Mouse (Mus musculus) brown adipose tissue, adult 24 weeks (tissue): ENCODE results near the gene Cdt1. TPM values are rescaled to one million over a fixed set of nuclear protein-coding genes. Genes with fewer than 3 reads are reported as not detected.
A peak's percentile ranks its signal among the peaks of the same experiment; 100 is the strongest.

Experiments
- H3K27ac ChIP-seq: fragments of 200-500 bp; replicated peaks from 2 replicates; pipeline ENCODE4 v1.5.1; 2012; ENCODE audit warnings: low read depth, mild to moderate bottlenecking, low read length
- H3K4me1 ChIP-seq: fragments of 200-500 bp; 2 replicates; pipeline ENCODE4 v1.6.1; 2012; ENCODE audit warnings: low read length, mixed read lengths; ENCODE audit not compliant: control insufficient read depth, insufficient read depth, insufficient read length
- H3K4me3 ChIP-seq: fragments of 200-500 bp; 2 replicates; pipeline ENCODE4 v1.5.1; 2012; ENCODE audit warnings: low read depth, mild to moderate bottlenecking, low read length, moderate library complexity; ENCODE audit not compliant: insufficient read depth
- polyA plus RNA-seq: library from polyadenylated mRNA; stranded (reverse); fragments of >200 nt; gene quantifications from 2 replicates; pipeline ENCODE4 v1.2.4, GENCODE M21; 2012; ENCODE audit not compliant: missing spikeins, insufficient read depth, insufficient read length

Gene Cdt1
- polyA plus RNA-seq, 1 experiment: 0.48 TPM

- peak overlapping the region; percentile 82 for H3K4me3 ChIP-seq
- no peak overlapping the region for H3K27ac ChIP-seq
- H3K4me1 ChIP-seq: peaks cover 7% of the 10 kb centered on the region
Observed at GRCm38 (mm10) chr8:122575735-122576647, 8.2 kb downstream of the Cdt1 start.

GRCm38 (mm10) chr8:122576648-122577022, 8.8 kb downstream of the Cdt1 start, which contains the start of gene Aprt:
Aprt (minus strand) TSS chr8:122576909.
- Histone ChIP-seq H3K4me1 (peaks cover 7% of the 10 kb centered on the region), H3K4me3 (peak within 1 kb of the TSS; percentile 82), H3K27ac (no peak within 1 kb of the TSS)

GRCm38 (mm10) chr8:122577116-122577515, 9.3 kb downstream of the Cdt1 start:
- Histone ChIP-seq H3K4me1 (peaks cover 7% of the 10 kb centered on the region), H3K4me3 (no peak overlapping the region), H3K27ac (no peak overlapping the region)

- no peak overlapping the region for H3K4me3 ChIP-seq
- peaks cover 7% of the 10 kb centered on the region for H3K4me1 ChIP-seq
- no peak overlapping the region for H3K27ac ChIP-seq
Observed at GRCm38 (mm10) chr8:122579196-122579595, 11.4 kb downstream of the Cdt1 start.

GRCm38 (mm10) chr8:122580926-122581325, 13.1 kb downstream of the Cdt1 start:
- no peak overlapping the region for H3K4me3 ChIP-seq
- peaks cover 5% of the 10 kb centered on the region; the same call in 1 of the 2 replicates for H3K4me1 ChIP-seq
- no peak overlapping the region for H3K27ac ChIP-seq

GRCm38 (mm10) chr8:122584981-122585380, 17.2 kb downstream of the Cdt1 start:
- no peak overlapping the region for H3K4me3 ChIP-seq
- 0 out of 2 replicates have a peak, but pooled peaks cover 4% of the 10 kb centered on the region for H3K4me1 ChIP-seq
- no peak overlapping the region for H3K27ac ChIP-seq

GRCm38 (mm10) chr8:122585411-122585891, 17.6 kb downstream of the Cdt1 start:
- Histone ChIP-seq H3K4me3 (no peak overlapping the region), H3K4me1 (0 out of 2 replicates have a peak, but pooled peaks cover 4% of the 10 kb centered on the region), H3K27ac (no peak overlapping the region)

GRCm38 (mm10) chr8:122586171-122586570, 18.4 kb downstream of the Cdt1 start:
- Histone ChIP-seq H3K4me1 (0 out of 2 replicates have a peak, but pooled peaks cover 4% of the 10 kb centered on the region), H3K4me3 (no peak overlapping the region), H3K27ac (no peak overlapping the region)

- Histone ChIP-seq H3K27ac (no peak overlapping the region), H3K4me1 (0 out of 2 replicates have a peak, but pooled peaks cover 4% of the 10 kb centered on the region), H3K4me3 (no peak overlapping the region)
Observed at GRCm38 (mm10) chr8:122586749-122587148, 18.9 kb downstream of the Cdt1 start.

- H3K4me3 ChIP-seq: no peak overlapping the region
- H3K27ac ChIP-seq: no peak overlapping the region
- H3K4me1 ChIP-seq: no peaks in the 10 kb centered on the region
Observed at GRCm38 (mm10) chr8:122593240-122593639, 25.4 kb downstream of the Cdt1 start.

GRCm38 (mm10) chr8:122593783-122594507, 26.1 kb downstream of the Cdt1 start:
- Histone ChIP-seq H3K4me3 (no peak overlapping the region), H3K4me1 (no peaks in the 10 kb centered on the region), H3K27ac (no peak overlapping the region)

GRCm38 (mm10) chr8:122596031-122596430, 28.2 kb downstream of the Cdt1 start:
- no peak overlapping the region for H3K4me3 ChIP-seq
- no peaks in the 10 kb centered on the region for H3K4me1 ChIP-seq
- H3K27ac ChIP-seq: no peak overlapping the region

- H3K27ac ChIP-seq: no peak overlapping the region
- H3K4me1 ChIP-seq: no peaks in the 10 kb centered on the region
Observed at GRCm38 (mm10) chr8:122600666-122601065, 32.9 kb downstream of the Cdt1 start.

GRCm38 (mm10) chr8:122604640-122605039, 36.8 kb downstream of the Cdt1 start:
- Histone ChIP-seq H3K4me3 (no peak overlapping the region), H3K27ac (no peak overlapping the region), H3K4me1 (no peaks in the 10 kb centered on the region)

More at GRCm38 (mm10) chr8:122600666-122601065, 32.9 kb downstream of the Cdt1 start:
- no peak overlapping the region for H3K4me3 ChIP-seq

GRCm38 (mm10) chr8:122605367-122605766, 37.6 kb downstream of the Cdt1 start:
- Histone ChIP-seq H3K4me3 (no peak overlapping the region), H3K4me1 (no peaks in the 10 kb centered on the region), H3K27ac (no peak overlapping the region)
